Comparison of ENCODE assay signal across 10 mouse cellular contexts in genomic region chr17:84820603-84821002, GRCm38 (mm10). TPM values are rescaled to one million over a fixed set of nuclear protein-coding genes. Genes with fewer than 3 reads are reported as not detected.
DNase-seq lines count a peak whose midpoint lies in the region; ATAC-seq lines count a peak whose summit lies in the region.
"Had no signal": no experiment of that assay in that cellular context is flagged by ENCODE, and none has a peak within 500 bp of the region (broad histone marks: within the 10 kb centered on the region; RNA-seq: fewer than 3 reads in every experiment).

No protein-coding gene starts in this region.

- no peaks in the 10 kb centered on the region for H3K36me3 ChIP-seq in forebrain, embryonic 10.5 days (replicated peaks)
- no peaks in the 10 kb centered on the region for H3K36me3 ChIP-seq in forebrain, embryonic 13.5 days (ENCODE audit: poor library complexity, severe bottlenecking)
- no peaks in the 10 kb centered on the region for H3K36me3 ChIP-seq in midbrain, embryonic 10.5 days
- H3K36me3 ChIP-seq in midbrain, embryonic 11.5 days (ENCODE audit: control insufficient read depth, insufficient read depth, low read length) = no peaks in the 10 kb centered on the region
- H3K36me3 ChIP-seq: embryonic facial prominence, embryonic 13.5 days; hindbrain, embryonic 13.5 days had no signal

- no peak for ATAC-seq in forebrain, embryonic 13.5 days
- no peak for ATAC-seq in midbrain, embryonic 11.5 days (ENCODE audit: low FRiP score)

- 15% methylated on average over 4 of the region's 4 CpGs for WGBS in forebrain, embryonic 10.5 days
- WGBS in forebrain, embryonic 13.5 days = 12% methylated on average over 4 of the region's 4 CpGs
- 13% methylated on average over 4 of the region's 4 CpGs for WGBS in midbrain, embryonic 10.5 days
- WGBS in midbrain, embryonic 11.5 days = 14% methylated on average over 4 of the region's 4 CpGs

- H3K9ac ChIP-seq in forebrain, embryonic 13.5 days = no peak overlapping the region
- H3K9ac ChIP-seq in midbrain, embryonic 11.5 days (ENCODE audit: low read length) = no peak overlapping the region
- H3K9ac ChIP-seq: embryonic facial prominence, embryonic 13.5 days; hindbrain, embryonic 13.5 days had no signal

- H3K27me3 ChIP-seq in forebrain, embryonic 10.5 days (ENCODE audit: poor library complexity, severe bottlenecking) = no peaks in the 10 kb centered on the region
- no peaks in the 10 kb centered on the region for H3K27me3 ChIP-seq in forebrain, embryonic 13.5 days
- no peaks in the 10 kb centered on the region for H3K27me3 ChIP-seq in midbrain, embryonic 10.5 days (ENCODE audit: low read depth, poor library complexity, severe bottlenecking)
- H3K27me3 ChIP-seq in midbrain, embryonic 11.5 days (ENCODE audit: control insufficient read depth, insufficient read depth, low read length) = no peaks in the 10 kb centered on the region
- H3K27me3 ChIP-seq: embryonic facial prominence, embryonic 13.5 days had no signal

- DNase-seq in forebrain, embryonic 10.5 days (ENCODE audit: extremely low spot score, low spot score) = peak; percentile 20
- DNase-seq in midbrain, embryonic 10.5 days (ENCODE audit: low spot score) = peak; percentile 15
- DNase-seq in midbrain, embryonic 11.5 days (ENCODE audit: low spot score, missing footprints) = no peak
- DNase-seq in embryo, embryonic 10 days (ENCODE audit: low spot score) = peak; percentile 75
- DNase-seq in lung, postnatal 36 days = peak; percentile 11
- DNase-seq in urinary bladder, postnatal 4 days (ENCODE audit: low spot score in 2 of 2) = no peak
- DNase-seq in left cerebral cortex, adult 18-20 months (ENCODE audit: low spot score in 2 of 2) = no peak

- no peak overlapping the region for H3K27ac ChIP-seq in forebrain, embryonic 10.5 days
- no peak overlapping the region for H3K27ac ChIP-seq in forebrain, embryonic 13.5 days
- no peak overlapping the region for H3K27ac ChIP-seq in midbrain, embryonic 10.5 days (replicated peaks)
- H3K27ac ChIP-seq in midbrain, embryonic 11.5 days (ENCODE audit: low read depth, low read length) = no peak overlapping the region
- H3K27ac ChIP-seq: embryonic facial prominence, embryonic 13.5 days; hindbrain, embryonic 13.5 days had no signal

- H3K4me1 ChIP-seq in forebrain, embryonic 10.5 days = no peaks in the 10 kb centered on the region
- H3K4me1 ChIP-seq in forebrain, embryonic 13.5 days = peaks cover 18% of the 10 kb centered on the region
- H3K4me1 ChIP-seq in midbrain, embryonic 10.5 days = no peaks in the 10 kb centered on the region
- H3K4me1 ChIP-seq in midbrain, embryonic 11.5 days (ENCODE audit: control insufficient read depth, insufficient read depth, low read length) = no peaks in the 10 kb centered on the region
- H3K4me1 ChIP-seq: embryonic facial prominence, embryonic 13.5 days had no signal

- H3K4me2 ChIP-seq in forebrain, embryonic 13.5 days = no peak overlapping the region
- H3K4me2 ChIP-seq in midbrain, embryonic 11.5 days = no peak overlapping the region
- H3K4me2 ChIP-seq: embryonic facial prominence, embryonic 13.5 days; hindbrain, embryonic 13.5 days had no signal

- no peak overlapping the region for H3K4me3 ChIP-seq in forebrain, embryonic 10.5 days
- no peak overlapping the region for H3K4me3 ChIP-seq in forebrain, embryonic 13.5 days
- no peak overlapping the region for H3K4me3 ChIP-seq in midbrain, embryonic 10.5 days
- H3K4me3 ChIP-seq in midbrain, embryonic 11.5 days (ENCODE audit: low read depth, low read length) = no peak overlapping the region
- H3K4me3 ChIP-seq: embryonic facial prominence, embryonic 13.5 days; hindbrain, embryonic 13.5 days had no signal

- H3K9me3 ChIP-seq in forebrain, embryonic 10.5 days = no peaks in the 10 kb centered on the region
- no peaks in the 10 kb centered on the region for H3K9me3 ChIP-seq in forebrain, embryonic 13.5 days (replicated peaks)
- H3K9me3 ChIP-seq in midbrain, embryonic 10.5 days (replicated peaks) = no peaks in the 10 kb centered on the region
- H3K9me3 ChIP-seq in midbrain, embryonic 11.5 days (ENCODE audit: control insufficient read depth, low read length) = no peaks in the 10 kb centered on the region
- H3K9me3 ChIP-seq: embryonic facial prominence, embryonic 13.5 days; hindbrain, embryonic 13.5 days had no signal

RNA-seq across cellular contexts. Expression of gene Lrpprc, which starts 30.0 kb away (rescaled TPM):
- polyA plus RNA-seq in forebrain, embryonic 10.5 days (2016; fragmentation: Nextera tagmentation; extraction: Ambion mirVana) = 52.5 and 56.2 TPM in 2 replicates
- 36.5 and 44.6 TPM in 2 replicates for polyA plus RNA-seq in forebrain, embryonic 13.5 days (2015; fragmentation: Nextera tagmentation; extraction: Ambion mirVana)
- 49.4 and 50.4 TPM in 2 replicates for polyA plus RNA-seq in midbrain, embryonic 10.5 days (2016; fragmentation: Nextera tagmentation; extraction: Ambion mirVana)
- polyA plus RNA-seq in midbrain, embryonic 11.5 days (2014; fragmentation: Nextera tagmentation; extraction: Ambion mirVana) = 53.9 and 59.1 TPM in 2 replicates
- total RNA-seq in left cerebral cortex, adult 18-20 months (2021) = 10 to 100 TPM; 55.4 to 63.3 TPM

Comparison
In these comparisons a context has a peak if more than half of its experiments do, and no peak if none do; other contexts are left out.
1. DNase-seq: peak in forebrain, embryonic 10.5 days (single experiment), midbrain, embryonic 10.5 days (single experiment), embryo, embryonic 10 days (single experiment) and lung, postnatal 36 days (single experiment); none in midbrain, embryonic 11.5 days (single experiment), urinary bladder, postnatal 4 days (0 of 2) and left cerebral cortex, adult 18-20 months (0 of 2).